Mouse (Mus musculus) neural tube, embryonic 15.5 days (tissue): ENCODE measurements around the gene Faiml. TPM values are rescaled to one million over a fixed set of nuclear protein-coding genes. Genes with fewer than 3 reads are reported as not detected.

Source experiments
- ATAC-seq: fragments of 200-750 bp; cut with Nextera tagmentation; 2 replicates; pipeline ENCODE4 v1.8.0; 2017; ENCODE audit warnings: mild to moderate bottlenecking, moderate TSS enrichment, moderate library complexity; ENCODE audit not compliant: low FRiP score
- H3K27ac ChIP-seq: fragments of 300-500 bp; sonication (generic); replicated peaks from 2 replicates; pipeline ENCODE4 v1.5.1; 2015; ENCODE audit warnings: mild to moderate bottlenecking, inconsistent platforms
- H3K27me3 ChIP-seq: fragments of 300-500 bp; sonication (generic); replicated peaks from 2 replicates; pipeline ENCODE4 v1.6.1; 2015; ENCODE audit warnings: inconsistent platforms
- H3K36me3 ChIP-seq: fragments of 300-500 bp; sonication (generic); 2 replicates; pipeline ENCODE4 v1.6.1; 2015; ENCODE audit warnings: inconsistent platforms
- H3K4me1 ChIP-seq: fragments of 300-500 bp; sonication (generic); 2 replicates; pipeline ENCODE4 v1.6.1; 2015; ENCODE audit warnings: inconsistent platforms
- H3K4me2 ChIP-seq: fragments of 300-500 bp; sonication (generic); 2 replicates; pipeline ENCODE4 v1.6.1; 2015; ENCODE audit warnings: inconsistent platforms, mild to moderate bottlenecking, moderate library complexity
- H3K4me3 ChIP-seq: fragments of 300-500 bp; sonication (generic); replicated peaks from 2 replicates; pipeline ENCODE4 v1.5.1; 2015; ENCODE audit warnings: mild to moderate bottlenecking, inconsistent platforms
- H3K9ac ChIP-seq: fragments of 300-500 bp; sonication (generic); replicated peaks from 2 replicates; pipeline ENCODE4 v1.6.1; 2015; ENCODE audit warnings: mild to moderate bottlenecking, inconsistent platforms
- H3K9me3 ChIP-seq: fragments of 300-500 bp; sonication (generic); replicated peaks from 2 replicates; pipeline ENCODE4 v1.6.1; 2016; ENCODE audit warnings: inconsistent platforms
- WGBS: fragments of 180-500 bp; shearing (Covaris S2); methylation state at CpG from one replicate; pipeline ENCODE4 v1.1.7; 2015; ENCODE audit warnings: mixed read lengths; 5-methylcytosine and 5-hydroxymethylcytosine counted together
- polyA plus RNA-seq: library from polyadenylated mRNA; unstranded; fragments of >200 nt; fragmentation: Nextera tagmentation; extraction: Ambion mirVana; gene quantifications from 2 replicates; pipeline ENCODE4 v1.2.1, GENCODE M21; 2015

Faiml gene
- polyA plus RNA-seq = not detected in 2 replicates

- no peak within 1 kb of the TSS for H3K9ac ChIP-seq
- 89% methylated on average over 14 of the region's 14 CpGs for WGBS
- no peaks in the 10 kb centered on the region for H3K27me3 ChIP-seq
- no peak for ATAC-seq
- no peak within 1 kb of the TSS for H3K27ac ChIP-seq
- H3K9me3 ChIP-seq = no peaks in the 10 kb centered on the region
- H3K4me1 ChIP-seq = no peaks in the 10 kb centered on the region
- no peak within 1 kb of the TSS for H3K4me3 ChIP-seq
- no peak within 1 kb of the TSS for H3K4me2 ChIP-seq
- no peaks in the 10 kb centered on the region for H3K36me3 ChIP-seq
Measured at GRCm38 (mm10) chr9:99237139-99237538, at the start of gene Faiml. Gene Faiml, minus strand, starts transcription at chr9:99237239.

GRCm38 (mm10) chr9:99258891-99259290 is 21.9 kb upstream of the Faiml start:
- H3K9me3 ChIP-seq = no peaks in the 10 kb centered on the region
- no peak overlapping the region for H3K4me3 ChIP-seq
- no peaks in the 10 kb centered on the region for H3K27me3 ChIP-seq
- no peak overlapping the region for H3K9ac ChIP-seq
- peaks cover 48% of the 10 kb centered on the region for H3K36me3 ChIP-seq
- H3K4me2 ChIP-seq = no peak overlapping the region
- ATAC-seq = no peak
- no peaks in the 10 kb centered on the region for H3K4me1 ChIP-seq
- 69% methylated on average over 5 of the region's 5 CpGs for WGBS
- H3K27ac ChIP-seq = no peak overlapping the region

GRCm38 (mm10) chr9:99256821-99257220 is 19.8 kb upstream of the Faiml start:
- 93% methylated on average over 3 of the region's 3 CpGs for WGBS
- no peak overlapping the region for H3K4me3 ChIP-seq
- no peak for ATAC-seq
- no peaks in the 10 kb centered on the region for H3K9me3 ChIP-seq
- H3K9ac ChIP-seq = no peak overlapping the region
- H3K4me2 ChIP-seq = no peak overlapping the region
- no peaks in the 10 kb centered on the region for H3K4me1 ChIP-seq
- H3K36me3 ChIP-seq = peaks cover 39% of the 10 kb centered on the region
- H3K27ac ChIP-seq = no peak overlapping the region
- H3K27me3 ChIP-seq = no peaks in the 10 kb centered on the region

- H3K9me3 ChIP-seq = no peaks in the 10 kb centered on the region
- H3K27me3 ChIP-seq = no peaks in the 10 kb centered on the region
- no peak overlapping the region for H3K4me3 ChIP-seq
- H3K36me3 ChIP-seq = peaks cover 39% of the 10 kb centered on the region
- no peaks in the 10 kb centered on the region for H3K4me1 ChIP-seq
- WGBS = 93% methylated on average over 1 of the region's 1 CpGs
- ATAC-seq = no peak
- H3K27ac ChIP-seq = no peak overlapping the region
- no peak overlapping the region for H3K9ac ChIP-seq
- H3K4me2 ChIP-seq = no peak overlapping the region
Measured at GRCm38 (mm10) chr9:99256206-99256605, 19.2 kb upstream of the Faiml start.

- 93% methylated on average over 10 of the region's 10 CpGs for WGBS
- H3K36me3 ChIP-seq = peaks cover 39% of the 10 kb centered on the region
- no peak overlapping the region for H3K27ac ChIP-seq
- no peak overlapping the region for H3K4me3 ChIP-seq
- no peaks in the 10 kb centered on the region for H3K4me1 ChIP-seq
- H3K27me3 ChIP-seq = no peaks in the 10 kb centered on the region
- H3K9ac ChIP-seq = no peak overlapping the region
- ATAC-seq = no peak
- no peak overlapping the region for H3K4me2 ChIP-seq
- H3K9me3 ChIP-seq = no peaks in the 10 kb centered on the region
Measured at GRCm38 (mm10) chr9:99253861-99254260, 16.8 kb upstream of the Faiml start.

GRCm38 (mm10) chr9:99248906-99249305 is 11.9 kb upstream of the Faiml start:
- Histone ChIP-seq H3K4me1 (peaks cover 13% of the 10 kb centered on the region), H3K4me2 (no peak overlapping the region), H3K36me3 (peaks cover 9% of the 10 kb centered on the region), H3K9ac (no peak overlapping the region), H3K9me3 (no peaks in the 10 kb centered on the region), H3K4me3 (no peak overlapping the region), H3K27me3 (no peaks in the 10 kb centered on the region), H3K27ac (no peak overlapping the region)
- 96% methylated on average over 4 of the region's 4 CpGs for WGBS
- ATAC-seq = no peak

- Histone ChIP-seq H3K36me3 (peaks cover 7% of the 10 kb centered on the region), H3K4me3 (no peak overlapping the region), H3K27me3 (no peaks in the 10 kb centered on the region), H3K4me2 (no peak overlapping the region), H3K4me1 (peaks cover 13% of the 10 kb centered on the region), H3K27ac (no peak overlapping the region), H3K9me3 (no peaks in the 10 kb centered on the region), H3K9ac (no peak overlapping the region)
- ATAC-seq = no peak
- 53% methylated on average over 8 of the region's 8 CpGs for WGBS
Measured at GRCm38 (mm10) chr9:99248304-99248703, 11.3 kb upstream of the Faiml start.

GRCm38 (mm10) chr9:99243895-99244293 is 6.9 kb upstream of the Faiml start:
- ATAC-seq = peak; percentile 37
- H3K9ac ChIP-seq = peak overlapping the region; percentile 77
- WGBS = 3% methylated on average over 10 of the region's 10 CpGs
- H3K4me1 ChIP-seq = peaks cover 19% of the 10 kb centered on the region
- H3K4me2 ChIP-seq = peak overlapping the region; percentile 57
- peak overlapping the region; percentile 94 for H3K4me3 ChIP-seq
- H3K27me3 ChIP-seq = no peaks in the 10 kb centered on the region
- H3K9me3 ChIP-seq = no peaks in the 10 kb centered on the region
- peak overlapping the region; percentile 92 for H3K27ac ChIP-seq
- H3K36me3 ChIP-seq = no peaks in the 10 kb centered on the region

GRCm38 (mm10) chr9:99243190-99243894 is 6.3 kb upstream of the Faiml start, which contains the start of gene Cep70:
Gene Cep70, plus strand, starts transcription at chr9:99243367.
- Histone ChIP-seq H3K4me2 (peak within 1 kb of the TSS; percentile 57), H3K36me3 (no peaks in the 10 kb centered on the region), H3K4me1 (peaks cover 19% of the 10 kb centered on the region), H3K4me3 (peak within 1 kb of the TSS; percentile 94), H3K27me3 (no peaks in the 10 kb centered on the region), H3K9me3 (no peaks in the 10 kb centered on the region), H3K27ac (peak within 1 kb of the TSS; percentile 92), H3K9ac (peak within 1 kb of the TSS; percentile 77)
- WGBS = under 1% methylated on average over 66 of the region's 66 CpGs
- ATAC-seq = peak; percentile 97

GRCm38 (mm10) chr9:99242533-99243189 is 5.6 kb upstream of the Faiml start:
- H3K4me3 ChIP-seq = peak overlapping the region; percentile 94
- H3K36me3 ChIP-seq = no peaks in the 10 kb centered on the region
- peak overlapping the region; percentile 77; the same call in 1 of the 2 replicates for H3K9ac ChIP-seq
- no peaks in the 10 kb centered on the region for H3K27me3 ChIP-seq
- peaks cover 19% of the 10 kb centered on the region for H3K4me1 ChIP-seq
- no peak overlapping the region for H3K27ac ChIP-seq
- peak overlapping the region; percentile 57 for H3K4me2 ChIP-seq
- peak; percentile 69 for ATAC-seq
- WGBS = 6% methylated on average over 17 of the region's 17 CpGs
- H3K9me3 ChIP-seq = no peaks in the 10 kb centered on the region

- WGBS = 3% methylated on average over 7 of the region's 7 CpGs
- Histone ChIP-seq H3K4me1 (peaks cover 19% of the 10 kb centered on the region), H3K9ac (no peak overlapping the region), H3K4me2 (peak overlapping the region; percentile 57), H3K27ac (no peak overlapping the region), H3K36me3 (no peaks in the 10 kb centered on the region), H3K27me3 (no peaks in the 10 kb centered on the region), H3K4me3 (no peak overlapping the region), H3K9me3 (no peaks in the 10 kb centered on the region)
- ATAC-seq = no peak
Measured at GRCm38 (mm10) chr9:99242035-99242434, 5.0 kb upstream of the Faiml start.

GRCm38 (mm10) chr9:99240571-99240970 is 3.5 kb upstream of the Faiml start:
- no peak for ATAC-seq
- no peak overlapping the region for H3K9ac ChIP-seq
- no peak overlapping the region for H3K27ac ChIP-seq
- no peak overlapping the region for H3K4me2 ChIP-seq
- H3K9me3 ChIP-seq = no peaks in the 10 kb centered on the region
- WGBS = 77% methylated on average over 5 of the region's 5 CpGs
- peaks cover 17% of the 10 kb centered on the region for H3K4me1 ChIP-seq
- H3K27me3 ChIP-seq = no peaks in the 10 kb centered on the region
- H3K36me3 ChIP-seq = no peaks in the 10 kb centered on the region
- no peak overlapping the region for H3K4me3 ChIP-seq
